Mouse (Mus musculus): Measurements from ENCODE around the gene Mlf2.

GRCm38 (mm10) chr6:124941679-124942078, 10.5 kb downstream of the Mlf2 start:
- TF ChIP-seq CTCF (IDR thresholded peaks at IDR 0.05; ENCODE audit: low read depth, low read length) (no peak), POLR2A (IDR thresholded peaks at IDR 0.05; ENCODE audit: borderline replicate concordance, low read depth, low read length) (no peak)

All from bone marrow macrophage, adult 2 months (primary cell).